Mouse (Mus musculus): ENCODE measurements around the gene Clec2g. TPM values are rescaled to one million over a fixed set of nuclear protein-coding genes. Genes with fewer than 3 reads are reported as not detected.
"Not testable (repeated sequence)": the region's sequence is repeated elsewhere in the genome, so short reads cannot be mapped to it uniquely, and the experiment has no call there.

Clec2g gene
- total and polyA plus RNA-seq, 2 experiments from 2014 or later, result not detected

DNA sequence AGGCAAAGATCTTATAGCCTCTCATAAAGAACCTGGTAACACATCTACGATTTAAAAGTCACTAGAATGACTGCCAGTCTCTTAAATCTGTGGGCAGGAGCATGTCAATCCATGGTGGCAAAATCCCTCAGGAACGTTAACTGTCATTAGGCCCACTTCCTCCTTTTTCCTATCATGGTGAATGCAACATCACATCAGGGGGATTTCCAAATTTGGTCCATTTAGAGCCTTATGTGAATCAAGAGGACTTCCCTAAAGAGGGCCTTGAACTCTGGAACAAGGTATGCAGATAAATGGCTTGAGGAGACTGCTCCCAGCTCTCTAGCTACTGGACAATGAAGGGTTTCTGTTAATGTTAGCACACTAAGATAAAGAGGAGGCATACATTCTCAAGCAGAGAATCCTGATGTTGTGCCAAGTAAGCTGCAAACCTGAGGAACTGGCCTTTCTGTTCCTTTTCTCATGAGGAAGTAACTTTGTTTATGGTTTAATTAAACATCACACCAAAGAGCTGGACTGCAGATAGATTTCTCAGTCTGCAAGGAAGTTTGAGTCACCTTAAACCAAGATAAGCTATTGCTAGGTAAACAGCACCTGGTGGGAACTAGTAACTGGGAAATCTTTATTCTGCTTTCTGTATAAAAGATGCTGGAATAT, 20.5 kb upstream of the Clec2g start:
- 89% methylated on average over 2 of the region's 2 CpGs for WGBS
- TF ChIP-seq CTCF (IDR thresholded peaks at IDR 0.05), result no peak
- H3K36me3 ChIP-seq (ENCODE audit: insufficient read depth, low read length), result no peaks in the 10 kb centered on the region

DNA sequence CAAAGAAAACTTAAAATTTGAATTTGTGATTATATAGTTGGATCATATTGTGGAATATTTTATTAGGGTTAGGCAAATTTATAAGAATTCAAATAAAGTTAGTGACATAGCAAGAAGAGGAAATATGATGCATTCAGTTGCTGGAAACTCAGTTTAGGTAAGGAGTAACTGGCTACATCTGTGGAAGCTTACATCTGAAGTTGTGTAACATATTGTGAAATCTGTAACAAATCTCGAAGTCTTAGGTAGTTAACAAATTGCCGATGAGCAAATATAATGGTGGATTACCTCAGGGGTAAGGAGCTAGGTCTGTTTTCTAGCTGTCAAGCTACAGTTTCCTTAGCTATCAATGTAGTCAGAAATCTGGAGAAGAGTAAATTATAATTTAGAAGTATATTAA, 16.9 kb upstream of the Clec2g start:
- Histone ChIP-seq H3K9ac (replicated peaks; ENCODE audit: low read length, poor library complexity, severe bottlenecking) (no peak overlapping the region), H3K9me3 (ENCODE audit: low read length) (no peaks in the 10 kb centered on the region), H3K36me3 (ENCODE audit: insufficient read depth, low read length) (no peaks in the 10 kb centered on the region), H3K4me3 (ENCODE audit: low read depth, low read length) (no peak overlapping the region), H3K4me1 (ENCODE audit: insufficient read depth, low read length) (no peaks in the 10 kb centered on the region), H3K4me2 (ENCODE audit: low read depth, low read length, poor library complexity, severe bottlenecking) (no peak overlapping the region), H3K27me3 (ENCODE audit: insufficient read depth, low read length) (no peaks in the 10 kb centered on the region), H3K27ac (ENCODE audit: low read depth, low read length) (no peak overlapping the region)
- DNase-seq (ENCODE audit: low spot score) (no peak), ATAC-seq (ENCODE audit: low FRiP score) (no peak)
- no peak for TF ChIP-seq CTCF (IDR thresholded peaks at IDR 0.05)
- 84% methylated on average over 2 of the region's 2 CpGs for WGBS

More for the DNA sequence above, 20.5 kb upstream of the Clec2g start:
- Histone ChIP-seq H3K9ac (replicated peaks; ENCODE audit: low read length, poor library complexity, severe bottlenecking) (no peak overlapping the region), H3K4me3 (ENCODE audit: low read depth, low read length) (no peak overlapping the region), H3K27me3 (ENCODE audit: insufficient read depth, low read length) (no peaks in the 10 kb centered on the region), H3K4me2 (ENCODE audit: low read depth, low read length, poor library complexity, severe bottlenecking) (no peak overlapping the region), H3K27ac (ENCODE audit: low read depth, low read length) (no peak overlapping the region), H3K9me3 (ENCODE audit: low read length) (no peaks in the 10 kb centered on the region), H3K4me1 (ENCODE audit: insufficient read depth, low read length) (no peaks in the 10 kb centered on the region)
- ATAC-seq (ENCODE audit: low FRiP score) (no peak), DNase-seq (ENCODE audit: low spot score) (no peak)

DNA sequence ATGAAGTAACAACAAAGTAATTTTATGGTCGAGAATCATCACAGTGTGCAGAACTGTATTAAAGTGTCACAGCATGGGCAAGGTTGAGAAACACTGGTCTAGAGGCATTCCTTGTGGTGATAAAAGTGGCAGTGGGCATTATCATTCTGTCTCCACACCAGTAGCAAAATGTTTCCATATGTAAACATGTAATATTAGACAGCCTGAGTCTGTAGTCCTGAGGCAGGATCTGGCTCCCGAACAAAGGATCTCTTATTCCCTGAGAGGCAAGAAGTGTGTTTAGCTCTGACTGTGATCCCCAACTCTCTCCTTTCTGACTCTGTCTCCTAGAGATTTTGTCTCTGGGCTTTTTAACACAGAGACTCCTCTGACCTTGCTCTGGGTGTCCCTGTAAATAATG, 1.1 kb upstream of the Clec2g start:
- no peak for DNase-seq (ENCODE audit: low spot score)
- Histone ChIP-seq H3K4me1 (ENCODE audit: insufficient read depth, low read length) (no peaks in the 10 kb centered on the region), H3K36me3 (ENCODE audit: insufficient read depth, low read length) (no peaks in the 10 kb centered on the region), H3K27me3 (ENCODE audit: insufficient read depth, low read length) (no peaks in the 10 kb centered on the region), H3K9me3 (ENCODE audit: low read length) (no peaks in the 10 kb centered on the region), H3K4me3 (ENCODE audit: low read depth, low read length) (no peak overlapping the region), H3K9ac (replicated peaks; ENCODE audit: low read length, poor library complexity, severe bottlenecking) (no peak overlapping the region), H3K4me2 (ENCODE audit: low read depth, low read length, poor library complexity, severe bottlenecking) (no peak overlapping the region), H3K27ac (ENCODE audit: low read depth, low read length) (no peak overlapping the region)
- TF ChIP-seq CTCF (IDR thresholded peaks at IDR 0.05), result no peak
- WGBS, result 84% methylated on average over 2 of the region's 2 CpGs
- ATAC-seq (ENCODE audit: low FRiP score), result no peak

DNA sequence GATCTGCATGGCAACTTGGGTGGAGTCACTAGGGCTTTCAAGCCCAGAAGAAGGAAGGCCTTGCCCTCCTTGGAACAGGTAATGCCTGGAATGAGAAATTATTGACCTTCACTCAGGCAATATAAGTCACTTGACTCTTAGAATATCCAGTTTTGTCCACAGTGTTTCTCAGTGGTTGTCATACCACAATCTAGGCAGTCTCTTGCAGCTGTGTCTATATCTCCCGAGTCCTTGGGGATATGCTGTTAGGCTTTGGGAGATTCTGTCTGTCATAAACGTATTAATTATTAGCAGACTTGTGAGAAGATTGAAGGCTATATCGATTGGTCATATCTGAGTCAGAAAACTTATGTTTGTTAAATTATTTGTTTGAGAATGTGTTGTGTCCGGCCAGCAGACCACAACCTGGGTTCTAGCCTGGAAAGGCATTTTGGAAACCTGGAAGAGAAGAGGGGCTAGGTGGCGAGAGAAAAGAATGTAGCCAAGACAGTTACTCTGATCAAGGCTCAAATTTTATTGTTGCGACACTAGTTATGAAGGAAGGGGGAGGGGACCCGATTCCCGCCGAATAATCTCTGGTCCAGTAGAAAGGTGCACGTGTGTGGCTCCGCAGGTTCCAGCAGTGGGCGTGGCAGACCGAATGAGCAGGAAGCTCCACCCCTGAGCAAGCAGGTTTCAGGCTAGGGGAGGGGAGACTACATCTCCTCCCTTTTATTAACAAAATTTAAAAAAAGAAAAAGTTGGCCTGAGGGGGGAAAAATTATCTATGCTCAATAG, 1.9 kb downstream of the Clec2g start:
- ATAC-seq (ENCODE audit: low FRiP score); H3K4me3 ChIP-seq (ENCODE audit: low read depth, low read length); H3K9ac ChIP-seq (replicated peaks; ENCODE audit: low read length, poor library complexity, severe bottlenecking); H3K9me3 ChIP-seq (ENCODE audit: low read length); H3K4me1 ChIP-seq (ENCODE audit: insufficient read depth, low read length); H3K27me3 ChIP-seq (ENCODE audit: insufficient read depth, low read length); H3K4me2 ChIP-seq (ENCODE audit: low read depth, low read length, poor library complexity, severe bottlenecking); H3K27ac ChIP-seq (ENCODE audit: low read depth, low read length); DNase-seq (ENCODE audit: low spot score); H3K36me3 ChIP-seq (ENCODE audit: insufficient read depth, low read length): not testable (repeated sequence)
- whole genome bisulfite sequencing, result 92% methylated on average over 4 of the region's 13 CpGs

DNA sequence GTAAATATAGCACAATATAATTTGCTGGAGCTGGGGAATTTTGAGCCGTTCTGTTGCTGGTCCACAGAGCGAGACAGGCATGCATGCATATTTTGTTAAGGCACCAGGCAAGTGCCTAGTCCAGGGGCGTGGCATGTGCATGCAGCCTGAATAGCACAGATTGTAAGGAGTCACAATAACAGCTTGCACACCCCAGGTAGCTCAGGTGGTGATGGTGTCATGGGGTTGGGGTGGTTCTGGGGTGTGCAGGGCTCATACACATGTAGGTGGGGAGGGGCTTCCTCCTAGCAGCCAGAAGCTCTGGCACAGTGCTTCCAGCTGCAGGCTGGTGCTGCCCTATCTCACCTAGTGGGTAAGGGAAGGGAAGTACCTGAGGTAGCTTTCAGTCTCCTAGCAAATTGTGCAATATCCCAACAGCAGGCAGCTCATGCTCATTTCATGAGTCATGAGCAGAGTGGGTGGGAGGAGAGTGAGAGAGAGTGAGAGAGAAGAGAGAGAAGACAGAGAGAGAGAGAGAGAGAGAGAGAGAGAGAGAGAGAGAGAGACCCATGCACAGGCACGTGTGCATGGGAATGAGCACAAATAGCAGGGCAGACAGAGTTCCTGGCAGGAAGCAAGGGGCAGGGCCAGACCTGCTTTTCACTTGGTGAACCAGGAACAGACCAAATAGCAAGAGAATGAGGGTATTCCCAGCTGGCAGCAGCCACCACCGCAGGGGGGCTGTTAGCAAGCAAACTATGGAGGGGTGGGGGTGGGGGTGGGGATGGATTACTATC, 7.7 kb downstream of the Clec2g start:
- no peak for TF ChIP-seq CTCF (IDR thresholded peaks at IDR 0.05)
- no peak overlapping the region for H3K4me2 ChIP-seq (ENCODE audit: low read depth, low read length, poor library complexity, severe bottlenecking)
- no peak for ATAC-seq (ENCODE audit: low FRiP score)

DNA sequence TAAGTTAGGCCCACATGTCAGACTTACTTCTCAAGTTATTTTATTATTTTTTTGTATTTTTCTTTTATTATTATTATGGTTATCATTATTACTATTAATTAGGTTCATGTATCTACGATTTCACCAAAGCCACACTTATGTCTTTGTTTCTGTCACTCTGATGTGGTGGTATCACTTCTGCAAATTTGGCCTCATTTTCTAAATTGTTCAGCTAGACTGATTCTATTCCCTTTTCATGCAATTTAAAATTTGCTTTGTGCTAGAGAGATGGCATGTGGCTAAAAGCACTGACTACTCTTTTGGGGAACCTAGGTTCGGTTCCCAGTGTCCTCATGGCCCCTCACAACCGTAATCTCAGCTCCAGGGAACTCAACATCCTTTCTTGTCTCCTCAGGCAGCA, 11.4 kb downstream of the Clec2g start:
- no peak for DNase-seq (ENCODE audit: low spot score)
- Histone ChIP-seq H3K9ac (replicated peaks; ENCODE audit: low read length, poor library complexity, severe bottlenecking) (no peak overlapping the region), H3K9me3 (ENCODE audit: low read length) (no peaks in the 10 kb centered on the region), H3K4me2 (ENCODE audit: low read depth, low read length, poor library complexity, severe bottlenecking) (no peak overlapping the region), H3K4me3 (ENCODE audit: low read depth, low read length) (no peak overlapping the region), H3K27ac (ENCODE audit: low read depth, low read length) (no peak overlapping the region), H3K27me3 (ENCODE audit: insufficient read depth, low read length) (no peaks in the 10 kb centered on the region), H3K36me3 (ENCODE audit: insufficient read depth, low read length) (no peaks in the 10 kb centered on the region), H3K4me1 (ENCODE audit: insufficient read depth, low read length) (no peaks in the 10 kb centered on the region)
- TF ChIP-seq CTCF (IDR thresholded peaks at IDR 0.05), result no peak
- WGBS, result 86% methylated on average over 3 of the region's 3 CpGs
- ATAC-seq (ENCODE audit: low FRiP score), result no peak

More for the DNA sequence above, 7.7 kb downstream of the Clec2g start:
- no peaks in the 10 kb centered on the region for H3K4me1 ChIP-seq (ENCODE audit: insufficient read depth, low read length)
- no peak overlapping the region for H3K27ac ChIP-seq (ENCODE audit: low read depth, low read length)
- DNase-seq (ENCODE audit: low spot score), result no peak
- H3K27me3 ChIP-seq (ENCODE audit: insufficient read depth, low read length), result no peaks in the 10 kb centered on the region
- H3K9ac ChIP-seq (replicated peaks; ENCODE audit: low read length, poor library complexity, severe bottlenecking), result no peak overlapping the region
- 83% methylated on average over 5 of the region's 5 CpGs for WGBS
- H3K9me3 ChIP-seq (ENCODE audit: low read length), result no peaks in the 10 kb centered on the region
- no peak overlapping the region for H3K4me3 ChIP-seq (ENCODE audit: low read depth, low read length)
- no peaks in the 10 kb centered on the region for H3K36me3 ChIP-seq (ENCODE audit: insufficient read depth, low read length)

All from midbrain, postnatal 0 days (tissue).